Mouse (Mus musculus): ENCODE data around the gene Ucp3. TPM values are rescaled to one million over a fixed set of nuclear protein-coding genes. Genes with fewer than 3 reads are reported as not detected.

Gene Ucp3
- total RNA-seq (2021) = 1 to 10 TPM; 1.3 to 1.6 TPM
- long read RNA-seq, experiment 1, partial matches to known transcripts = 0 of 1 reads
- long read RNA-seq, experiment 1, other reads (novel, unspliced or antisense) = 0 of 1 reads
- long read RNA-seq, experiment 2 = 0 reads

DNA sequence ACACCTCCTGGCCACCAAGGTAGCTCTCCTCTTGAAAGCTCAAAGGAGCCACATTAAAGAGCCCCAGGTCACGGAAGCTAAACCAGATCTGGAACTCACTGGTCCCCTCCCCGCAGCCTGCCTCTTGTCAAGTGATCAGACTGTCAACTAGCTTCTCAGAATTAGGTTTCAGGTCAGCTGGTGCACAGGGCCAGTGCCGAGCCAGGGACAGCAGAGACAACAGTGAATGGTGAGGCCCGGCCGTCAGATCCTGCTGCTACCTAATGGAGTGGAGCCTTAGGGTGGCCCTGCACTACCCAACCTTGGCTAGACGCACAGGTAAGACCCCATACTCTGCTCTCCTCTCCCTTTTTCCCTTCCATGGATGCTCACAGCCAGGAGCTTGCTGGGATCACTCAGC lies at the start of gene Ucp3:
Ucp3 (plus strand) TSS at position 214 of the 400 bp plus-strand sequence.
- no peak for DNase-seq (ENCODE audit: low spot score in 2 of 2)

DNA sequence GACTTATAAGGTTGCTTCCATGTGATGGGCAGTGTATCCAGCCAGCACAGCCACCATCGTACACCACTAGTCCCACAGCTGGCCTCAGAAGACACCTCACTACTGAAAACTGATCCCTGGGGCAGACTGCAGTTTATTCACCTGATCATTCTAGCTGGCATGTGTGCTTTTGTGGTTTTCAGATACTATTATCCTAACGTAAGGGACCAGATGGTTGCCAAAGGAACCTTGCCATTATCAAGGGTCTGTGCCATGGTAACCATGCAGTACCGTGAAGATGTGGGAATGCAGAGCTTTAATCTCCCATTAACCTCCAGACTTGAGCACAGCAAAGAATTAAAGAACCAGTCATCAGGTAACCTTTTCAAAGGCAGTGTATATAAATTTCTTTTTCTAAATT lies 47.0 kb upstream of the Ucp3 start:
- no peak for DNase-seq (ENCODE audit: low spot score in 2 of 2)

DNA sequence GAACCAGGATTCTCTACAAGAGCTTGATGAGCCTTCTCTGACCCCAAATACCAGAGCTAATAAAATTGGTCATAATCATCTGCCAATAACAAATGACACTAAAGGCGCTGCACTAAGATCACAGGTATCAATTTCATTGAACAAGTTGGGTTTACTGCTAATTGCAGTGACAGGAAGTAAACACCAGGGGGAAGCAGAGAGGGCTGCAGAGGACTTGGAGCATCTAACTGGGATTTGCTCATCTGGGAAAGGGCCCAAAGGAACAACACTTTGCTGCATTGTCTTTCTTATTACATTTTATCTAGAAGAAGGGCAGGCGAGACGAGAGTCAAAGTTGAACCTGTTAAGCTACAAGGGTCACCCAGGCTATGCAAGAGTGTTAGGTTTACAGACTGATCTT lies 43.7 kb upstream of the Ucp3 start:
- peak; percentile 48 to 72 for DNase-seq (ENCODE audit: low spot score in 2 of 2)

DNA sequence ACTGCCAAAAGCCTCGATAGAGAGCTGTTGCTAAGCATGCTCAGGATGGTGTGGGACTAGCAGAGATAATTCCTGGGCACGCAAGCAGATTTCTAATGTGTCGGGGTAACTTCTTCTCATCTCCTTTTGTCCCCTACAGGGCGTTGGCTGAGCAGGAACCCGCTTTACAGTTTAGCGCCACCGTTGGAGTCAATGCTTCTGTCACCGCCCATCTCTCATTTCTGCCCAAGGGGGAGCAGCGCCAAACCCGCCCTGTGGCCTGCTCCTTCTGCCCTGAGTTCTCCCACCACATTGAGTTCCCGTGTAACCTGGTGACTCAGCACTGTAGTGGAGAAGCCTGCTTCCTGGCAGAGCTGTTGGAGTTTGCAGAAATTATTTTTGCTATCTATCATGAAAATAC lies 42.9 kb upstream of the Ucp3 start:
- peak in 1 of 2 experiments; percentile 7 for DNase-seq (ENCODE audit: low spot score in 2 of 2)

DNA sequence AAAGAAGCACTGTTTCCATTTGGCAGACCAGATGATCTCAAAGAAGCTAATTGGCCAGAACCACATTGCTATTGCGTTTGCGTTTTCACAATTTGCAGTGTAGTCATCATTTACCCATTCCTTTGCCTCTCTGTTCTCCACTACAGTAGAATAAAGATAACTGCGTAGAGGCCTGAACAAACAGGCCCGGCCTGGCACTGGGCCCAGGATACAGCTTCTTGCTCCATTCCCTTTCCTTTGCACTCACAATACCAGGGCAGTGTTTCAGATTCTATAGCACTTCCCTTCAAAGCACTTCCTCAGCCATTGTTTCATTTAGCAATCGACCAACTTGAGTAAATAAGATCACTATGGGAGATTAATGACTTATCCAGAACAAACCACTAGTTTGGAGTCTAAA lies 41.7 kb upstream of the Ucp3 start:
- peak in 1 of 2 experiments; percentile 31 for DNase-seq (ENCODE audit: low spot score in 2 of 2)

DNA sequence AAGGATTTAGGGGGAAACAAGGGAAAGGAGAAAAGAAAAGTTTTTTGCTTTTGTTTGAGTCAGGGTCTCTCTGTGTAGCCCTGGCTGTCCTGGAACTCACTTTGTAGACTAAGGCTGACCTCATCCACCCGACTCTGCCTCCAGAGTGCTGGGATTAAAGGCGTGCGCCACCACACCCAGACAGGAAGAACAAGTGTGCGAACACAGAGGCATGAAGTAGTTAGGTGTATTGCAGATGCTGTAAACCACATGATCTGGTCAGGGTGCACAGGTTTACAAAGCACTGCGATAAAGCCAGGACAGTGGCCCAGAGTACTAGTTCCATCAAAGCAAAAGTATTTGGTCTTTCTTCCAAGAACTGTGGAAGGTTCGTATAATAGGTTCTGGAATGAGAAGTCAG lies 39.5 kb upstream of the Ucp3 start:
- DNase-seq (ENCODE audit: low spot score in 2 of 2) = no peak

DNA sequence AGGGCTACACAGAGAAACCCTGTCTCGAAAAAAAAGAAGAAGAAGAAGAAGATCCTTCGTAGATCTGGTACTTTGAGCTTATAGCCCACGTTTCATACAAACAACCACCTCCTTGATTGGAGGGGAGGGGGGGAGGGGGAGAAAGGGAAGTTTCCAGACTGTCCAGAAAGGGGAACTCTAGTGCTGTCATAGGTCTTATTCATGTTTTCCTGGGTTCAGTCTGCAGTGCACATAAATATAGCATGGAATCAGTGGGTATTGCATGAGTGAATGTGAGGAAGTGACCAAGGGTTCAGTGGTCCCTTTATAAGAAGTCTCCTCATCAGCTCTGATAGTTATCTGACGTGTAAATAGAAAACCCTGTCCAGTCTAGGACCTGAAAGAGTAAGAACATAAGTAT lies 29.1 kb upstream of the Ucp3 start:
- DNase-seq (ENCODE audit: low spot score in 2 of 2) = no peak

DNA sequence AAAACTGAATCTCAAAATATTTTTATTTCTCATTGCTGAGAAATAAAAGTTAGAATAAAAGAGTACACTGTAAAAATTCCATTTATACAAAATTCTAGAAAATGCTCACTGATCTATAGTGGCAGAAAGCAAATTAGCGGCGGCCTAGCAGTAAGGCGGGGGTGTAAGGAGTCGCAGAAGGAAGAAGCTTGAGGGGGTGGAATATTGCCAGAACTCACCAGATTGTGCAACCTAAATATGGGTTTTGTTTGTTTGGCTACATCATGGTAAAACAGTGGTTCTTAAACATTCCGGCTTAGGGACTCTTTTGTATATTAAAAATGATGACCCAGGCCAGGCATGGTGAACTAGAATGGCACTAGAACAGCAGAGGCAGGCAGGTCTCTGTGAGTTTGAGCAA lies 26.5 kb upstream of the Ucp3 start:
- DNase-seq (ENCODE audit: low spot score in 2 of 2) = no peak

DNA sequence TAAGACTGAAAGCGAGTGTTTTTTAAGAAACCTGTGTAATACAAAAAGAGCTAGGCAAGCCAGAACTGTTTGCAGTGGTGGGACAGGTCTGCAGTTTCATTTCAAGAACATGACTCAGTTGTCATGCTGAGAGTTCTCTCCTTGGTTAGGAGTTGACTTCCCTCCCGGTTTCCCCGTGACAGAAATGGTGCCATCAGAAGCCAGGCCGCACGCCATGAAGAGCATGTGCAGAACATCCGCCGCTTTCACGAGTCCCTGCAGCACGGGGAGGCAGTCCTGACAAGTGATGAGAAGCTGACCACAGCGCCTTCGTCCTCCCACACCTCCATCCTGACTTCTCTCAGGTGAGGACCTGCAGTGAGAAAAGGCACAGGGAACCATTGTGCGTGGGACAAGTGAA lies 24.3 kb upstream of the Ucp3 start:
- DNase-seq (ENCODE audit: low spot score in 2 of 2) = no peak

DNA sequence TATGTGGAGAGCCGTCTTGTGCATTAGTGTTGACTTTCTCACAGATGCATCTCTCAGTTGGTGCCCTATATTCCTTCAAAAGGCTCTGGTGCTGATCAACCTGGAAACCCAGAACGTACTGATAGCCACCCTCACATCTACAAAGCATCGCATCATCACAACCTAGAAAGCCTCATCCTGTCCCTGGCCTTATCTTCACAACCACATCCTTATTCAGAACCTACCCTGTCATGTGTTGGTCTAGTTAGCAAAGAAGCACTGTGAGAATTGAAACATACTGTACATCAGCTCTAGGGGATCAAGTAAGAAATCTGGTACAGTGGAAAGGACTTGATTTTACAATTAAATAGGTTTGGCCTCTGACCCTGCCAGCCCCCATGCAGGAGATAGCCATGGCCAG lies 23.8 kb upstream of the Ucp3 start:
- DNase-seq (ENCODE audit: low spot score in 2 of 2) = no peak

DNA sequence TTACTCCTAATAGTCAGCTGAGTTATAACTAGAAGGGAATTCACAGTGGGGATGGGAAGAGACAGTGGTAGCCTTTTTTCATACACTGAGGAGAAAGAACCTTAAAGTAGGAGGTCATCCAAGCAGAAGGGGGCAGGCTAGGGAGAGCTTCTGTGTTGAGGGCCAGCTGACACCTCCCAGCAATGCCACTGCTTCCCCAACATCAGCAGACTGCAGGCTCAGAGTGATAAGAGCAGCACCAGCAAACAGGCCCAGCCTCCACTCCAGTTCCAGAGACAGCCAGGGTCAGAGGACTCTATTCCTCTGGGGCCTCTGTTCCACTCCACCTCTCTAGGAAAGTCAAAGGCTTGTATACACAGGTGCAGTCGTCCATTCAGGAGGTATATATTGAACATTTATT lies 14.6 kb upstream of the Ucp3 start:
- no peak for DNase-seq (ENCODE audit: low spot score in 2 of 2)

DNA sequence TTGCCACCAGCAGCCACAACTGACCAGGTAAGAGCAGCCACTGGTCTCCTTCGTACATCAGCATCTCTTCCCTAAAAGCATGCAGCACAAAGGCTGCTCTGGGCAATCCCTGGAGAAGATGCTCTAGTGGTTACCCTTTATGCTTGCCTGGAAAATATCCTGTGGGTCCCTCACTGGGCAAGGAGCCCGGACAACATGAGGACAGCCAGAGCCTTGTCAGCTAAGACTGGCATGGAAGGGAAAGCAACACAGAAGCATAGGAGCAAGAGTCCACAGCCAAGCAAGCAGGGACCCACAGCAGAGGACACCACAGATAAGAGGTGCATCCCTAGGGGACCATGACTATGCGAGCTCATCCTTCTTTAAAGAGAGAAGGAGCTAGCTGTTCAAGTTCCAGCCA lies 12.9 kb upstream of the Ucp3 start:
- DNase-seq (ENCODE audit: low spot score in 2 of 2) = no peak

DNA sequence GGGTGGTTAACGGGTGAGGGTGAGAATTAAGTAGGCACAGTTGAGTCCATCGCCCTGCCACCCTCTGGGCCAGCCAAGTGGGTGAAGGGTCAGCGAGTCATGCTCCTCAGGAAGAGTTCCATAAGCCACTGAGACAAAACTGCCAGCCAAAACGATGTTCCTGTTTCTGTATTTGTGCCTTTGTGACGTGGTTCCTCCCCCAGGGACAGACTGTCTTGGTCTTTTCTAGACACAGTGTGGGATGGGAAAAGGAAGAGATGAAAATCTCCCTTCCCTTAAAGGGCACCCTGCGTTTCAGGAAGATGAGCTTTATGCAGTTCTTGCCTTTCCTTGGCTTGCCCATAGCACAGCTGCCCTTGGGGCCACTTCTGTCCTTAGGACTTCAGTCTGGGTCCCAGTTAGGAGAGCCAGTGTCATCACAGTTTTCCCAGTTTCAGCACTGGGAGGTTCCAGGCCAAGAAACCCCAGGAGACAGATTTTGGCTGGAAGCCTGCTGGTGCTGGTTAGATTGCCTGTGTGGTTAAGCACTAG lies 11.1 kb upstream of the Ucp3 start:
- DNase-seq (ENCODE audit: low spot score in 2 of 2) = peak; percentile 15 to 75

DNA sequence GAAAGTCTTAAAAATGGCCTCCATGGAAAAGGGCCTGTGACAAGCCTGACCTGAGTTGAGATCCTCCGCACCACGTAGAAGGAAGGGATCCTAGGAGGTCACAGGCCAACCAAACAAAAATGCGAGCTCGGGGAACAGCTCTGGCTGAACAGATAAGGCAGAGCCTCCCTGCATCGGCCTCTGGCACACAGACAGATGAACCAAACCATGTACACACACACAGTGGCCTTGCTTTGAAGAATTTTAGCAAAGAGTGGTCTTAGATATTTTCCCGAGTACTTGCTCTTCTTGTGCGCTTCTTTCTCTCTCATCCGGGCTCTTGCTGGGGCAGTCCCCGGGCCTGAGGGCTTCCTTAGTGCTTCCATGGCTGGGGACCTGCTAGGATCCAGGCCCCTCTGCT lies 9.6 kb upstream of the Ucp3 start:
- DNase-seq (ENCODE audit: low spot score in 2 of 2) = no peak

DNA sequence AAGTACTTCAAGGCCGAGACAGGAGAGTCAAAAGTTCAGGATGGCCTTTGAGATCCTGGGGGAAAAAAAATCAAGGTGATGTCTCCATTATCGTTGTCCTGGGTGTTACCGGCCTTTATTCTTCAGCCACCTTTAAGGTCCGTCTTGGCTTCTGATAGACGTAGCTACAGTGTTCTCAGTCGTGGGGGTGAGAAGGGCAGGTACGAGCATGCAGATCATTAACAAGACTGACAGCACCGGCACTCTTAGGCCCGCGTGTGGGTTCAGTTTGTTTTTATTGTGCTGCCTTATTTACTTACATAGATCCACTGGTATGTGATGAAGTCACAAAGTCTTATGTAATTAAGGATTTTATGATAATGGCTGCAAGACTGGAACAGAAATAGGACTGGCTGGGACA lies 9.0 kb upstream of the Ucp3 start:
- DNase-seq (ENCODE audit: low spot score in 2 of 2) = no peak

DNA sequence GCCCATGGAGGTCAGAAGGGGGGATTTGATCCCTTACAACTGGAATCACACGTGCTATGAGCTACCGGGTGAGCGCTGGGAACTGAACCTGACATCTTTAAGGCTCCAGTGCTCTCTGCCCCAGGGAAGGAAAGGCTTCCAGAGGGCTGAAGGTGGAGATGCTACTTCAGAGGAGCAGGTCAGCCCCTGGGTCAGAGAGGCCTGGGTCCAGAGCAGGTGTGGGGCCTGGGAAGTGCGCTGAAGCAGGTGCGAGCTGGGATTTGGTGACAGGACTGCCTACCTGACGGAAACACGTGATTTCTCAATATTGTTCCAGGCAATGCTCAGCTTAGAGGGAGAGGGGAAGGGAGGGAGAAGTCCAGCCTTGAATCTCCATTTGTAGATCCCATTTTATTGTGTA lies 8.5 kb upstream of the Ucp3 start:
- DNase-seq (ENCODE audit: low spot score in 2 of 2) = no peak

DNA sequence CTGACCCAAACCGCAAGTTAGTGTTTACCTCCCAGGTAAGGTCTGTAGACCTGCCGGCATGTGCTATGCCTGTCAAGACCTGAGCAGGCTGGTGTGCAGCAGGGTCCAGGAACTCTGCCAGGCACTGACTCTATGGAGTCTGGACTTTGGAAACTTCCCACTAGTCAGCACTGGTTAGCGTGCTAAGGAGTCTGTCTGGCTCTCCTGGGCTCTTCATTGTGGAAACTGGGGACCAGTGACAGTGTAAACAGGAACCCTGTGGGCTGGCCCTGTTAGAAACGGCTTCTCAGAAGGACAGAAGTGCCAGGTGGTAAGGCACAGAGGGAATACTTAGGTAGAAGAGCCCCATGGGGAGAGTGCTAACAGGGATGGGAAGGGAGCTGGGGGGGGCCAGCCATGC lies 7.5 kb upstream of the Ucp3 start:
- DNase-seq (ENCODE audit: low spot score in 2 of 2) = no peak

DNA sequence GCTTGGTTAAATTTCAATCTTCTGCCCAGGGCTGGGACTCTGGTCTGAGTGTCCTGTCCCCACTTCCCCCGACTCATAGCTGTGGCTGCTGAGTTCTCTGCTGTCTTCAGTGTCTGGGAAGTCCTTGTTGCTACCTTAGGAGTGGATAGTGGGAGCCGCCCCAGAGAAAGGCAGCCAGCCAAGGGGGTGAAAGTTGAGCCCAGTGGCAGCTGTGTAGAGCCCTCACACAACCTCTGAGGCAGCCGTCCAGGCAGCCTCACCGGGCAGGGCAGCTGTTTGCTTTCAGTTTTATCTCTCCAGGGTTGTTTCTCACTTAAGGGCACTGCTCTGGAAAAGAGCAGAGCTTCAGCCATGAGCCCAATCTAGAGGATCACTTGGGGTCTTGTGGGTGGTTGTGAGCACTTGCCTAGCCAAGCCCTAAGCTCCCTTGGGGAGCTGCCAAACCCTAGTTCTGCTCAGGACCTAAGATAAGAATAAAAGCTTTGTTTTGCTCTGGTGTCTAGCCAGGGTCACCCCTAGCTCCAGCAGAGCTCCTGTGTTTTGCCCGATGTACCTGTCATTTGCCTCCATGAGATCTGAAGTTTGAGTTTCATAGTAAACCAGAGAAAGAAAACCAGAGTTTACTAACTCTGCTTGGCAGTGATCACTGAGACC lies 7.0 kb upstream of the Ucp3 start:
- DNase-seq (ENCODE audit: low spot score in 2 of 2) = peak in 1 of 2 experiments; percentile 36

DNA sequence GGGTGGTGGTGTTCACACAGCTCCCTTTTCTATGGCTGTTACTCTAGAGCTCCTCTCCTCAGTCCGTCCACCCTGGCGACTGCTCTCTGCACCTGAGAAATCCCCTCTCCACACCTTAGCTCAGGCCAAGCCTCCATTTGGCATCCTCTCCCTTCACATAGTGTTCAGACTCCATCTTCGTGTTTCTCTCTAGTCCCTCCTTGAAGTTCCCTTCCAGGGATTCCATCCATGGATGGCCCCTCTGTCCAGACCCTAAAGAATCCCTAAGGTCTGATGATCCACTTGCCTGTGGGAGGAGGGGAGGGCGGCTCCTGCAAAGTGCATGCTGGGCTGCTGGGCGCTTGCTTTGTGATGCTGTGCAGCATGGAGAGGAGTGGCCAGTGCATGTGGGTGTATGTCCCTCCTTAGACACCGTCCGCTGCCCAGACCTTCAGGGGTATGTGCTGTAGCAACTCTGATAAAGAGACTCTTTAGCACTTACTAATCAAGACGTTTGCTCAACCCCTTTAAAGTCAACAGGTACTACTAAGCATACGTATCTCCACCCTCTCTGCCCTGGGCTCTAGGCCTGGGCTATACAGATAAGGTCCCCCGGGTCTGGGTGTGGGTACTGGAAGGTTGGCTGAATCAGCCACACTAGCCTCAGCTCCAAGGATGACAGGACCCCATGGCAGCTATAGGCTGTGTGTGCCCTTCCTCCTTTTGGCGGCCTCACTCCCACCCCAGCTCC lies 5.8 kb upstream of the Ucp3 start:
- no peak for DNase-seq (ENCODE audit: low spot score in 2 of 2)

DNA sequence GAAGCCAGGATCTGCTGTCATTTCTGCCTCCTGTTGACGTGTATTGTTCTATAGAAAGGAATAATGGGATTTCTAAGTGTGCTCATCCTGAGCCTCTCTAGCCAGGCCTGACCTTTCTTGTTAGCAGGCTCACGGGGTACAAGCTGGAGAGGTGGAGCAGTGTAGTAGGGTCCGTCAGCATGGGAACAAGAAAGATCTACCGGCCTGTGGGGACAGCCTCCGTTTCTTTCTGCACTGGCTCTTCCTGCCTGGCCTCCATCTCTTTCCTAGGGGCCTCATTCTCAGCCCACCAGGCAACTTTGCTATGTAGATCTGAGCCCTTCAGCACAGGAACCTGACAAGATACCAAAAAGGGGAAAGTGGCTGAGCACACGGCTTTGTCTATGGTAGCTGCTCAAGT lies 4.0 kb upstream of the Ucp3 start:
- DNase-seq (ENCODE audit: low spot score in 2 of 2) = no peak

DNA sequence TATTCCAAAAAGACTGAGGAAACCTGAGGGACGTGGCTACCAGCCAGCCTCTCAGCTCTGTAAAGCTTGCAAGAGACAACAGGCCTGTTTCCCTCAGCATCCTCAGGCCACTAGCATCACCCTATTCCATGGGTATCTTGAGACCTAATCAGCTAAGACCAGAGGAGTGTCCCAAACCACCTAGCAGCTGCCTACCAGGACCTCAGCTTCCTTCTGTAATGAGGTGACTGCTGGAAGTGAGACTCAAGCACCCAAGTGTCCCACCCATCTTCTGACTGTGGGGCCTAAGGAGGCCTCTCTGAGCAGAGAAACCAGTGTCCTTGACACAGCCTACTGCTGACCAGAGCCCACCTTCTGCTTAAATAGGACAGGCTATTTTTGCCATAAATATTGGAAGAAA lies 3.3 kb upstream of the Ucp3 start:
- no peak for DNase-seq (ENCODE audit: low spot score in 2 of 2)

DNA sequence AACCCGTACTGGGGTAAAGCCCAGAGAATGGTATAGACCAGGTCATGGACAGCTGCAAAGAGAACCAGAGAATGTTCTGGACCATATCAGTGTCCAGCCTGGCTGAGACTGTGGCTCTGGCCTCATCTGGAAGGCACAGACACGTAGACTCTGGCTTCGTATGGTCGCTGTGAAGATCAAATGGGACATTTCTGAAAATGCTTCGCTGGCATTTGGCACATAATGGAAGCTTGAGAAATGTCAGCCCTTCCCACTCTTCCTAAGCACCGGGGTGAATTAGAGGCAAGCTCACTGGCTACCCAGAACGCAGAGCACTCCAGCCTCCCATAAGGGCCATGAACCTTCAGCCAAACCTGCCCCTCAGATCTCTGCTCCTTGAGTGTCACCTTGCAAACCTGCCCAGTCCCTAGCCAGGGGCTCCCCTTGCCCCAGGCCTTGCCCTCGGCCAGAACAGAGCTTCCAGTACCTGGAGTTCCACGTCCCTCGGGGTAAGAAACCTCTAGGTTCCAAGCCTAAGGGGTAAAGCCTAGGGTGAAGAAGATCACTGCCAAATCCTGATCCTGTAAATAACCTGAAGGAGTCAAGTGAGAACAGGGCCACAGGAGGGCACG lies 1.9 kb upstream of the Ucp3 start:
- DNase-seq (ENCODE audit: low spot score in 2 of 2) = no peak
